Mouse (Mus musculus): ENCODE data around the gene Olfr617. TPM values are rescaled to one million over a fixed set of nuclear protein-coding genes. Genes with fewer than 3 reads are reported as not detected.
"Not testable (repeated sequence)": the region's sequence is repeated elsewhere in the genome, so short reads cannot be mapped to it uniquely, and the experiment has no call there.

Gene Olfr617
- polyA plus RNA-seq (2016; fragmentation: Nextera tagmentation; extraction: Ambion mirVana) = not detected in 2 replicates

GRCm38 (mm10) chr7:103572761-103573160 is at the start of gene Olfr617:
TSS of gene Olfr617 (plus strand) at chr7:103573061.
- DNase-seq (ENCODE audit: extremely low spot score, low spot score) = no peak
- Histone ChIP-seq H3K4me3 (no peak within 1 kb of the TSS), H3K9me3 (no peaks in the 10 kb centered on the region), H3K4me1 (no peaks in the 10 kb centered on the region), H3K36me3 (replicated peaks) (no peaks in the 10 kb centered on the region), H3K27ac (no peak within 1 kb of the TSS), H3K27me3 (ENCODE audit: poor library complexity, severe bottlenecking) (no peaks in the 10 kb centered on the region)
- WGBS = 89% methylated on average over 1 of the region's 1 CpGs

GRCm38 (mm10) chr7:103542617-103543016 is 30.2 kb upstream of the Olfr617 start, which contains the start of gene Olfr612:
TSS of gene Olfr612 (minus strand) at chr7:103542717.
- H3K27ac ChIP-seq; H3K36me3 ChIP-seq (replicated peaks); H3K27me3 ChIP-seq (ENCODE audit: poor library complexity, severe bottlenecking); H3K4me3 ChIP-seq; H3K4me1 ChIP-seq; H3K9me3 ChIP-seq; DNase-seq (ENCODE audit: extremely low spot score, low spot score): not testable (repeated sequence)
- WGBS = 88% methylated on average over 2 of the region's 2 CpGs

GRCm38 (mm10) chr7:103547774-103548173 is 25.1 kb upstream of the Olfr617 start, which contains the start of gene Olfr613:
TSS of gene Olfr613 (plus strand) at chr7:103548074.
- Histone ChIP-seq H3K27ac (no peak within 1 kb of the TSS), H3K27me3 (ENCODE audit: poor library complexity, severe bottlenecking) (no peaks in the 10 kb centered on the region), H3K4me1 (no peaks in the 10 kb centered on the region), H3K36me3 (replicated peaks) (no peaks in the 10 kb centered on the region), H3K4me3 (no peak within 1 kb of the TSS), H3K9me3 (no peaks in the 10 kb centered on the region)
- DNase-seq (ENCODE audit: extremely low spot score, low spot score) = no peak
- WGBS = 90% methylated on average over 2 of the region's 2 CpGs

GRCm38 (mm10) chr7:103555779-103556178 is 17.1 kb upstream of the Olfr617 start, which contains the start of gene Olfr615:
TSS of gene Olfr615 (plus strand) at chr7:103556079.
- Histone ChIP-seq H3K36me3 (replicated peaks) (no peaks in the 10 kb centered on the region), H3K4me1 (no peaks in the 10 kb centered on the region), H3K27ac (no peak within 1 kb of the TSS), H3K9me3 (no peaks in the 10 kb centered on the region), H3K4me3 (no peak within 1 kb of the TSS), H3K27me3 (ENCODE audit: poor library complexity, severe bottlenecking) (no peaks in the 10 kb centered on the region)
- WGBS = 87% methylated on average over 2 of the region's 2 CpGs
- DNase-seq (ENCODE audit: extremely low spot score, low spot score) = no peak

- no peaks in the 10 kb centered on the region for H3K4me1 ChIP-seq
- no peaks in the 10 kb centered on the region for H3K9me3 ChIP-seq
- H3K4me3 ChIP-seq = no peak within 1 kb of the TSS
- whole genome bisulfite sequencing = 82% methylated on average over 3 of the region's 3 CpGs
- no peaks in the 10 kb centered on the region for H3K27me3 ChIP-seq (ENCODE audit: poor library complexity, severe bottlenecking)
- H3K36me3 ChIP-seq (replicated peaks) = no peaks in the 10 kb centered on the region
- no peak for DNase-seq (ENCODE audit: extremely low spot score, low spot score)
- no peak within 1 kb of the TSS for H3K27ac ChIP-seq
Measured at GRCm38 (mm10) chr7:103569043-103569442, 3.8 kb upstream of the Olfr617 start, which contains the start of gene Olfr616. TSS of gene Olfr616 (minus strand) at chr7:103569143.

- Histone ChIP-seq H3K27ac (no peak within 1 kb of the TSS), H3K36me3 (replicated peaks) (no peaks in the 10 kb centered on the region), H3K4me3 (no peak within 1 kb of the TSS), H3K4me1 (no peaks in the 10 kb centered on the region), H3K27me3 (ENCODE audit: poor library complexity, severe bottlenecking) (no peaks in the 10 kb centered on the region), H3K9me3 (no peaks in the 10 kb centered on the region)
- 82% methylated on average over 2 of the region's 2 CpGs for WGBS
- DNase-seq (ENCODE audit: extremely low spot score, low spot score) = no peak
Measured at GRCm38 (mm10) chr7:103589803-103590202, 16.9 kb downstream of the Olfr617 start, which contains the start of gene Olfr618. TSS of gene Olfr618 (plus strand) at chr7:103590103.

- Histone ChIP-seq H3K27me3 (ENCODE audit: poor library complexity, severe bottlenecking) (no peaks in the 10 kb centered on the region), H3K27ac (no peak within 1 kb of the TSS), H3K4me1 (no peaks in the 10 kb centered on the region), H3K4me3 (no peak within 1 kb of the TSS), H3K36me3 (replicated peaks) (no peaks in the 10 kb centered on the region), H3K9me3 (no peaks in the 10 kb centered on the region)
- DNase-seq (ENCODE audit: extremely low spot score, low spot score) = no peak
Measured at GRCm38 (mm10) chr7:103600275-103600674, 27.4 kb downstream of the Olfr617 start, which contains the start of gene Olfr619. TSS of gene Olfr619 (plus strand) at chr7:103600575.

- DNase-seq (ENCODE audit: extremely low spot score, low spot score) = no peak
- no peaks in the 10 kb centered on the region for H3K27me3 ChIP-seq (ENCODE audit: poor library complexity, severe bottlenecking)
- H3K4me3 ChIP-seq = no peak overlapping the region
- H3K36me3 ChIP-seq (replicated peaks) = no peaks in the 10 kb centered on the region
- WGBS = 92% methylated on average over 2 of the region's 2 CpGs
- H3K27ac ChIP-seq = no peak overlapping the region
- no peaks in the 10 kb centered on the region for H3K9me3 ChIP-seq
- no peaks in the 10 kb centered on the region for H3K4me1 ChIP-seq
Measured at GRCm38 (mm10) chr7:103607425-103607824, 34.6 kb downstream of the Olfr617 start.

GRCm38 (mm10) chr7:103612434-103612833 is 39.6 kb downstream of the Olfr617 start, which contains the start of gene Olfr620:
TSS of gene Olfr620 (minus strand) at chr7:103612534.
- H3K27me3 ChIP-seq (ENCODE audit: poor library complexity, severe bottlenecking) = no peaks in the 10 kb centered on the region
- no peaks in the 10 kb centered on the region for H3K9me3 ChIP-seq
- H3K36me3 ChIP-seq (replicated peaks) = no peaks in the 10 kb centered on the region
- DNase-seq (ENCODE audit: extremely low spot score, low spot score) = no peak
- no peak within 1 kb of the TSS for H3K27ac ChIP-seq
- H3K4me1 ChIP-seq = no peaks in the 10 kb centered on the region
- no peak within 1 kb of the TSS for H3K4me3 ChIP-seq
- 71% methylated on average over 2 of the region's 2 CpGs for WGBS

Small RNAs within 50 kb of the gene (microRNA-seq; reads per million reads assigned to microRNA genes)
- gene Gm26506 = not detected

Other genes with a start within 250 kb of the Olfr617 start
- gene Olfr598, start 249.5 kb upstream of the Olfr617 start, polyA plus RNA-seq (2016; fragmentation: Nextera tagmentation; extraction: Ambion mirVana) = not detected in 2 replicates
- gene Olfr599, start 237.1 kb upstream of the Olfr617 start, polyA plus RNA-seq (2016; fragmentation: Nextera tagmentation; extraction: Ambion mirVana) = not detected in 2 replicates
- not detected in 2 replicates for gene Olfr600, start 223.4 kb upstream of the Olfr617 start, polyA plus RNA-seq (2016; fragmentation: Nextera tagmentation; extraction: Ambion mirVana)
- not detected in 2 replicates for gene Olfr601, start 210.4 kb upstream of the Olfr617 start, polyA plus RNA-seq (2016; fragmentation: Nextera tagmentation; extraction: Ambion mirVana)
- gene Olfr603, start 186.9 kb upstream of the Olfr617 start, polyA plus RNA-seq (2016; fragmentation: Nextera tagmentation; extraction: Ambion mirVana) = not detected in 2 replicates
- gene Usp17lc, start 158.0 kb upstream of the Olfr617 start, polyA plus RNA-seq (2016; fragmentation: Nextera tagmentation; extraction: Ambion mirVana) = not detected in 2 replicates
- not detected in 2 replicates for gene Olfr605, start 127.6 kb upstream of the Olfr617 start, polyA plus RNA-seq (2016; fragmentation: Nextera tagmentation; extraction: Ambion mirVana)
- not detected in 2 replicates for gene Olfr606, start 124.0 kb upstream of the Olfr617 start, polyA plus RNA-seq (2016; fragmentation: Nextera tagmentation; extraction: Ambion mirVana)
- not detected in 2 replicates for gene Olfr607, start 108.9 kb upstream of the Olfr617 start, polyA plus RNA-seq (2016; fragmentation: Nextera tagmentation; extraction: Ambion mirVana)
- not detected in 2 replicates for gene Olfr608, start 103.2 kb upstream of the Olfr617 start, polyA plus RNA-seq (2016; fragmentation: Nextera tagmentation; extraction: Ambion mirVana)
- not detected in 2 replicates for gene Olfr609, start 75.0 kb upstream of the Olfr617 start, polyA plus RNA-seq (2016; fragmentation: Nextera tagmentation; extraction: Ambion mirVana)
- not detected in 2 replicates for gene Olfr610, start 60.9 kb upstream of the Olfr617 start, polyA plus RNA-seq (2016; fragmentation: Nextera tagmentation; extraction: Ambion mirVana)
- not detected in 2 replicates for gene Olfr611, start 52.2 kb upstream of the Olfr617 start, polyA plus RNA-seq (2016; fragmentation: Nextera tagmentation; extraction: Ambion mirVana)
- not detected in 2 replicates for gene Olfr612, start 30.3 kb upstream of the Olfr617 start, polyA plus RNA-seq (2016; fragmentation: Nextera tagmentation; extraction: Ambion mirVana)
- not detected in 2 replicates for gene Olfr613, start 25.0 kb upstream of the Olfr617 start, polyA plus RNA-seq (2016; fragmentation: Nextera tagmentation; extraction: Ambion mirVana)
- gene Olfr615, start 17.0 kb upstream of the Olfr617 start, polyA plus RNA-seq (2016; fragmentation: Nextera tagmentation; extraction: Ambion mirVana) = not detected in 2 replicates
- gene Olfr616, start 3.9 kb upstream of the Olfr617 start, polyA plus RNA-seq (2016; fragmentation: Nextera tagmentation; extraction: Ambion mirVana) = not detected in 2 replicates
- not detected in 2 replicates for gene Olfr618, start 17.0 kb downstream of the Olfr617 start, polyA plus RNA-seq (2016; fragmentation: Nextera tagmentation; extraction: Ambion mirVana)
- not detected in 2 replicates for gene Olfr619, start 27.5 kb downstream of the Olfr617 start, polyA plus RNA-seq (2016; fragmentation: Nextera tagmentation; extraction: Ambion mirVana)
- gene Olfr620, start 39.5 kb downstream of the Olfr617 start, polyA plus RNA-seq (2016; fragmentation: Nextera tagmentation; extraction: Ambion mirVana) = not detected in 2 replicates
- gene Olfr622, start 69.6 kb downstream of the Olfr617 start, polyA plus RNA-seq (2016; fragmentation: Nextera tagmentation; extraction: Ambion mirVana) = not detected in 2 replicates
- not detected in 2 replicates for gene Olfr623, start 90.6 kb downstream of the Olfr617 start, polyA plus RNA-seq (2016; fragmentation: Nextera tagmentation; extraction: Ambion mirVana)
- 0.04 TPM in 2 replicates for gene Olfr624, start 98.1 kb downstream of the Olfr617 start, polyA plus RNA-seq (2016; fragmentation: Nextera tagmentation; extraction: Ambion mirVana)
- gene Olfr625-ps1, start 109.7 kb downstream of the Olfr617 start, polyA plus RNA-seq (2016; fragmentation: Nextera tagmentation; extraction: Ambion mirVana) = not detected in 2 replicates
- not detected in 2 replicates for gene Olfr243, start 141.6 kb downstream of the Olfr617 start, polyA plus RNA-seq (2016; fragmentation: Nextera tagmentation; extraction: Ambion mirVana)
- gene Olfr628, start 157.3 kb downstream of the Olfr617 start, polyA plus RNA-seq (2016; fragmentation: Nextera tagmentation; extraction: Ambion mirVana) = not detected in 2 replicates
- not detected in 2 replicates for gene Olfr629, start 171.9 kb downstream of the Olfr617 start, polyA plus RNA-seq (2016; fragmentation: Nextera tagmentation; extraction: Ambion mirVana)
- gene Olfr630, start 184.3 kb downstream of the Olfr617 start, polyA plus RNA-seq (2016; fragmentation: Nextera tagmentation; extraction: Ambion mirVana) = not detected in 2 replicates
- gene Olfr69, start 198.5 kb downstream of the Olfr617 start, polyA plus RNA-seq (2016; fragmentation: Nextera tagmentation; extraction: Ambion mirVana) = not detected in 2 replicates
- gene Olfr68, start 206.6 kb downstream of the Olfr617 start, polyA plus RNA-seq (2016; fragmentation: Nextera tagmentation; extraction: Ambion mirVana) = not detected in 2 replicates
- gene Olfr67, start 218.8 kb downstream of the Olfr617 start, polyA plus RNA-seq (2016; fragmentation: Nextera tagmentation; extraction: Ambion mirVana) = not detected in 2 replicates
- gene Hbb-bt, start 240.9 kb downstream of the Olfr617 start, polyA plus RNA-seq (2016; fragmentation: Nextera tagmentation; extraction: Ambion mirVana) = 183 and 303 TPM in 2 replicates